Mouse (Mus musculus) forebrain, embryonic 14.5 days (tissue): Measurements from ENCODE around the gene Hsd3b7. TPM values are rescaled to one million over a fixed set of nuclear protein-coding genes. Genes with fewer than 3 reads are reported as not detected.
"Not testable (repeated sequence)": the region's sequence is repeated elsewhere in the genome, so short reads cannot be mapped to it uniquely, and the experiment has no call there.

Source experiments
- ATAC-seq: fragments of 200-750 bp; cut with Nextera tagmentation; 2 replicates; pipeline ENCODE4 v1.8.0; 2017; ENCODE audit warnings: mild to moderate bottlenecking, moderate library complexity
- DNase-seq: peaks from one replicate; pipeline ENCODE4 v3.0.0-alpha.2; 2015; ENCODE audit warnings: low spot score
- H3K27ac ChIP-seq: fragments of 300-500 bp; sonication (generic); 2 replicates; pipeline ENCODE4 v1.5.1; 2014; ENCODE audit warnings: low read depth, mild to moderate bottlenecking, control low read depth, low read length, moderate library complexity
- H3K27me3 ChIP-seq: fragments of 300-500 bp; sonication (generic); replicated peaks from 2 replicates; pipeline ENCODE4 v1.6.1; 2014; ENCODE audit warnings: low read length, control low read depth, mixed read lengths; ENCODE audit not compliant: control insufficient read depth, insufficient read depth
- H3K36me3 ChIP-seq: fragments of 300-500 bp; sonication (generic); 2 replicates; pipeline ENCODE4 v1.6.1; 2014; ENCODE audit warnings: low read length, control low read depth; ENCODE audit not compliant: control insufficient read depth, insufficient read depth
- H3K4me1 ChIP-seq: fragments of 300-500 bp; sonication (generic); 2 replicates; pipeline ENCODE4 v1.6.1; 2014; ENCODE audit warnings: antibody characterized with exemption, low read length, control low read depth; ENCODE audit not compliant: control insufficient read depth, insufficient read depth
- H3K4me2 ChIP-seq: fragments of 300-500 bp; sonication (generic); 2 replicates; pipeline ENCODE4 v1.6.1; 2014; ENCODE audit warnings: mild to moderate bottlenecking, control low read depth, low read length
- H3K4me3 ChIP-seq: fragments of 300-500 bp; sonication (generic); 2 replicates; pipeline ENCODE4 v1.5.1; 2014; ENCODE audit warnings: low read depth, low read length, control low read depth
- H3K9ac ChIP-seq: fragments of 300-500 bp; sonication (generic); 2 replicates; pipeline ENCODE4 v1.6.1; 2014; ENCODE audit warnings: mild to moderate bottlenecking, low read length, control low read depth, moderate library complexity
- H3K9me3 ChIP-seq: fragments of 300-500 bp; sonication (generic); replicated peaks from 2 replicates; pipeline ENCODE4 v1.6.1; 2016; ENCODE audit warnings: low read length, control low read depth, mixed read lengths; ENCODE audit not compliant: control insufficient read depth
- whole genome bisulfite sequencing: fragments of 180-500 bp; shearing (Covaris S2); extraction: QIAGEN DNeasy Blood & Tissue Kit; methylation state at CpG from one replicate; pipeline ENCODE4 v1.1.7; 2014; 5-methylcytosine and 5-hydroxymethylcytosine counted together
- polyA plus RNA-seq: library from polyadenylated mRNA; unstranded; fragments of >200 nt; fragmentation: Nextera tagmentation; extraction: Ambion mirVana; gene quantifications from 2 replicates; pipeline ENCODE4 v1.2.1, GENCODE M21; 2014

The Hsd3b7 gene
- polyA plus RNA-seq, 1 experiment from 2014 or later = 6.9 TPM

GRCm38 (mm10) chr7:127840031-127840430 lies 39.6 kb downstream of the Hsd3b7 start:
- not testable (repeated sequence) for H3K9ac ChIP-seq, H3K4me1 ChIP-seq, H3K4me2 ChIP-seq, H3K4me3 ChIP-seq, H3K9me3 ChIP-seq, H3K27me3 ChIP-seq, ATAC-seq, H3K27ac ChIP-seq, H3K36me3 ChIP-seq, DNase-seq
- 71% methylated on average over 2 of the region's 2 CpGs for WGBS

GRCm38 (mm10) chr7:127840886-127841285 lies 40.5 kb downstream of the Hsd3b7 start:
- no peaks in the 10 kb centered on the region for H3K9me3 ChIP-seq
- ATAC-seq (peak; percentile 21), DNase-seq (no peak)
- peak overlapping the region; percentile 68 for H3K9ac ChIP-seq
- H3K4me2 ChIP-seq = peak overlapping the region; percentile 98
- no peaks in the 10 kb centered on the region for H3K27me3 ChIP-seq
- WGBS = 1% methylated on average over 15 of the region's 15 CpGs
- H3K36me3 ChIP-seq = no peaks in the 10 kb centered on the region
- peaks cover 4% of the 10 kb centered on the region for H3K4me1 ChIP-seq
- H3K27ac ChIP-seq = peak overlapping the region; percentile 90
- peak overlapping the region; percentile 68 for H3K4me3 ChIP-seq

GRCm38 (mm10) chr7:127841340-127842000 lies 41.1 kb downstream of the Hsd3b7 start:
- under 1% methylated on average over 46 of the region's 46 CpGs for WGBS
- Histone ChIP-seq H3K27ac (peak overlapping the region; percentile 90), H3K4me3 (peak overlapping the region; percentile 68), H3K36me3 (no peaks in the 10 kb centered on the region), H3K9me3 (no peaks in the 10 kb centered on the region), H3K27me3 (no peaks in the 10 kb centered on the region), H3K4me1 (peaks cover 4% of the 10 kb centered on the region), H3K4me2 (peak overlapping the region; percentile 98), H3K9ac (peak overlapping the region; percentile 68)
- peak; percentile 97 for DNase-seq
- ATAC-seq = peak; percentile 96

GRCm38 (mm10) chr7:127842001-127842718 lies 41.8 kb downstream of the Hsd3b7 start:
- peak overlapping the region; percentile 68 for H3K4me3 ChIP-seq
- H3K36me3 ChIP-seq = no peaks in the 10 kb centered on the region
- peak overlapping the region; percentile 98 for H3K4me2 ChIP-seq
- H3K27ac ChIP-seq = peak overlapping the region; percentile 90
- no peaks in the 10 kb centered on the region for H3K9me3 ChIP-seq
- DNase-seq = peak; percentile 84
- ATAC-seq = peak; percentile 59
- peak overlapping the region; percentile 68 for H3K9ac ChIP-seq
- peaks cover 4% of the 10 kb centered on the region for H3K4me1 ChIP-seq
- WGBS = under 1% methylated on average over 40 of the region's 40 CpGs
- H3K27me3 ChIP-seq = no peaks in the 10 kb centered on the region

- no peak overlapping the region for H3K27ac ChIP-seq
- WGBS = 79% methylated on average over 6 of the region's 6 CpGs
- H3K4me1 ChIP-seq = no peaks in the 10 kb centered on the region
- DNase-seq (no peak), ATAC-seq (no peak)
- H3K36me3 ChIP-seq = 0 out of 2 replicates have a peak, but pooled peaks cover 3% of the 10 kb centered on the region
- no peaks in the 10 kb centered on the region for H3K9me3 ChIP-seq
- H3K4me2 ChIP-seq = no peak overlapping the region
- H3K9ac ChIP-seq = no peak overlapping the region
- H3K27me3 ChIP-seq = no peaks in the 10 kb centered on the region
- no peak overlapping the region for H3K4me3 ChIP-seq
These were observed 49.8 kb downstream of the Hsd3b7 start for GRCm38 (mm10) chr7:127849973-127850875.

GRCm38 (mm10) chr7:127850906-127851305 lies 50.5 kb downstream of the Hsd3b7 start:
- H3K27me3 ChIP-seq = no peaks in the 10 kb centered on the region
- no peak overlapping the region for H3K27ac ChIP-seq
- H3K4me2 ChIP-seq = no peak overlapping the region
- H3K4me3 ChIP-seq = no peak overlapping the region
- no peak overlapping the region for H3K9ac ChIP-seq
- ATAC-seq = no peak
- no peak for DNase-seq
- H3K9me3 ChIP-seq = no peaks in the 10 kb centered on the region
- H3K36me3 ChIP-seq = 0 out of 2 replicates have a peak, but pooled peaks cover 3% of the 10 kb centered on the region
- no peaks in the 10 kb centered on the region for H3K4me1 ChIP-seq
- 78% methylated on average over 5 of the region's 5 CpGs for WGBS

Other genes with a start within 250 kb of the Hsd3b7 start
- 4.1 and 4.7 TPM in 2 replicates for gene Tmem265, start 239.2 kb upstream of the Hsd3b7 start, polyA plus RNA-seq
- 59.5 and 62.2 TPM in 2 replicates for gene Phkg2, start 227.3 kb upstream of the Hsd3b7 start, polyA plus RNA-seq
- gene Ccdc189, start 212.0 kb upstream of the Hsd3b7 start, polyA plus RNA-seq = 12.5 and 12.8 TPM in 2 replicates
- gene Rnf40, start 211.8 kb upstream of the Hsd3b7 start, polyA plus RNA-seq = 26.2 and 39.6 TPM in 2 replicates
- gene Zfp629, start 184.8 kb upstream of the Hsd3b7 start, polyA plus RNA-seq = 20.8 and 24.2 TPM in 2 replicates
- gene Bcl7c, start 91.7 kb upstream of the Hsd3b7 start, polyA plus RNA-seq = 40.8 and 45.7 TPM in 2 replicates
- gene Ctf1, start 87.9 kb upstream of the Hsd3b7 start, polyA plus RNA-seq = 5.3 and 5.9 TPM in 2 replicates
- 0.09 TPM in 1 of 2 replicates, not detected in the other for gene Ctf2, start 68.4 kb upstream of the Hsd3b7 start, polyA plus RNA-seq
- 7.2 and 7.8 TPM in 2 replicates for gene Fbxl19, start 56.1 kb upstream of the Hsd3b7 start, polyA plus RNA-seq
- gene Orai3, start 30.8 kb upstream of the Hsd3b7 start, polyA plus RNA-seq = 3.3 and 4.2 TPM in 2 replicates
- 17.0 and 18.0 TPM in 2 replicates for gene Setd1a, start 23.9 kb upstream of the Hsd3b7 start, polyA plus RNA-seq
- not detected in 2 replicates for gene Gm49388, start 15.0 kb upstream of the Hsd3b7 start, polyA plus RNA-seq
- 9.7 and 11.1 TPM in 2 replicates for gene Stx4a, start 23.7 kb downstream of the Hsd3b7 start, polyA plus RNA-seq
- gene Stx1b, start 23.9 kb downstream of the Hsd3b7 start, polyA plus RNA-seq = 15.7 and 22.3 TPM in 2 replicates
- 12.0 and 16.8 TPM in 2 replicates for gene Zfp646, start 75.6 kb downstream of the Hsd3b7 start, polyA plus RNA-seq
- gene Zfp668, start 76.2 kb downstream of the Hsd3b7 start, polyA plus RNA-seq = 24.1 and 29.1 TPM in 2 replicates
- gene Prss53, start 90.4 kb downstream of the Hsd3b7 start, polyA plus RNA-seq = 0.61 and 0.63 TPM in 2 replicates
- not detected in 2 replicates for gene Gm21974, start 94.8 kb downstream of the Hsd3b7 start, polyA plus RNA-seq
- gene Vkorc1, start 95.0 kb downstream of the Hsd3b7 start, polyA plus RNA-seq = 61.5 and 69.9 TPM in 2 replicates
- 108 and 131 TPM in 2 replicates for gene Bckdk, start 103.5 kb downstream of the Hsd3b7 start, polyA plus RNA-seq
- gene Kat8, start 111.9 kb downstream of the Hsd3b7 start, polyA plus RNA-seq = 51.1 and 56.7 TPM in 2 replicates
- gene Prss8, start 129.5 kb downstream of the Hsd3b7 start, polyA plus RNA-seq = 0.17 TPM in 1 of 2 replicates, not detected in the other
- 12.3 and 12.9 TPM in 2 replicates for gene Prss36, start 146.1 kb downstream of the Hsd3b7 start, polyA plus RNA-seq
- 55.9 and 60.1 TPM in 2 replicates for gene Fus, start 166.9 kb downstream of the Hsd3b7 start, polyA plus RNA-seq
- 7.1 and 11.5 TPM in 2 replicates for gene Pycard, start 193.3 kb downstream of the Hsd3b7 start, polyA plus RNA-seq
- gene Trim72, start 203.3 kb downstream of the Hsd3b7 start, polyA plus RNA-seq = not detected in 2 replicates